Mouse (Mus musculus): ENCODE data around the gene Klrb1b. TPM values are rescaled to one million over a fixed set of nuclear protein-coding genes. Genes with fewer than 3 reads are reported as not detected.
A peak's percentile ranks its signal among the peaks of the same experiment; 100 is the strongest.

The Klrb1b gene
- polyA plus RNA-seq, 1 experiment, result 0.85 TPM

GRCm38 (mm10) chr6:128847401-128847800 is 21.3 kb upstream of the Klrb1b start:
- TF ChIP-seq CTCF (IDR thresholded peaks at IDR 0.05; ENCODE audit: borderline replicate concordance, control insufficient read depth, extremely low read depth, insufficient read depth, low read length, poor library complexity) (no peak), POLR2A (IDR thresholded peaks at IDR 0.05; ENCODE audit: control insufficient read depth, extremely low read depth, insufficient read depth, low read length, poor library complexity) (no peak)
- DNase-seq, result no peak
- WGBS, result 94% methylated on average over 4 of the region's 4 CpGs
- H3K27ac ChIP-seq (ENCODE audit: control insufficient read depth, insufficient read depth, low read length), result no peak overlapping the region
- H3K36me3 ChIP-seq (ENCODE audit: control insufficient read depth, insufficient read depth, low read length), result peaks cover 6% of the 10 kb centered on the region; the same call in 1 of the 2 replicates
- H3K27me3 ChIP-seq (ENCODE audit: control insufficient read depth, insufficient read depth, low read length), result no peaks in the 10 kb centered on the region
- H3K4me3 ChIP-seq (ENCODE audit: control insufficient read depth, insufficient read depth, low read length), result no peak overlapping the region
- H3K4me1 ChIP-seq (replicated peaks; ENCODE audit: control insufficient read depth, insufficient read depth, low read length), result peaks cover 15% of the 10 kb centered on the region

- no peak overlapping the region for H3K27ac ChIP-seq (ENCODE audit: control insufficient read depth, insufficient read depth, low read length)
- peaks cover 6% of the 10 kb centered on the region; the same call in 1 of the 2 replicates for H3K36me3 ChIP-seq (ENCODE audit: control insufficient read depth, insufficient read depth, low read length)
- WGBS, result 64% methylated on average over 9 of the region's 9 CpGs
- H3K27me3 ChIP-seq (ENCODE audit: control insufficient read depth, insufficient read depth, low read length), result no peaks in the 10 kb centered on the region
- H3K4me3 ChIP-seq (ENCODE audit: control insufficient read depth, insufficient read depth, low read length), result no peak overlapping the region
- no peak for DNase-seq
- H3K4me1 ChIP-seq (replicated peaks; ENCODE audit: control insufficient read depth, insufficient read depth, low read length), result peaks cover 9% of the 10 kb centered on the region
- TF ChIP-seq POLR2A (IDR thresholded peaks at IDR 0.05; ENCODE audit: control insufficient read depth, extremely low read depth, insufficient read depth, low read length, poor library complexity) (no peak), CTCF (IDR thresholded peaks at IDR 0.05; ENCODE audit: borderline replicate concordance, control insufficient read depth, extremely low read depth, insufficient read depth, low read length, poor library complexity) (no peak)
These were observed 19.9 kb upstream of the Klrb1b start for GRCm38 (mm10) chr6:128845998-128846542.

- 35% methylated on average over 7 of the region's 7 CpGs for WGBS
- peak; percentile 87 for DNase-seq
- H3K27ac ChIP-seq (ENCODE audit: control insufficient read depth, insufficient read depth, low read length), result peak overlapping the region; percentile 35; the same call in 1 of the 2 replicates
- TF ChIP-seq POLR2A (IDR thresholded peaks at IDR 0.05; ENCODE audit: control insufficient read depth, extremely low read depth, insufficient read depth, low read length, poor library complexity) (no peak), CTCF (IDR thresholded peaks at IDR 0.05; ENCODE audit: borderline replicate concordance, control insufficient read depth, extremely low read depth, insufficient read depth, low read length, poor library complexity) (peak; percentile 99)
- peaks cover 6% of the 10 kb centered on the region; the same call in 1 of the 2 replicates for H3K36me3 ChIP-seq (ENCODE audit: control insufficient read depth, insufficient read depth, low read length)
- no peaks in the 10 kb centered on the region for H3K27me3 ChIP-seq (ENCODE audit: control insufficient read depth, insufficient read depth, low read length)
- H3K4me3 ChIP-seq (ENCODE audit: control insufficient read depth, insufficient read depth, low read length), result no peak overlapping the region
- H3K4me1 ChIP-seq (replicated peaks; ENCODE audit: control insufficient read depth, insufficient read depth, low read length), result peaks cover 9% of the 10 kb centered on the region
These were observed 19.3 kb upstream of the Klrb1b start for GRCm38 (mm10) chr6:128845319-128845979.

- Histone ChIP-seq H3K4me3 (ENCODE audit: control insufficient read depth, insufficient read depth, low read length) (no peak overlapping the region), H3K4me1 (replicated peaks; ENCODE audit: control insufficient read depth, insufficient read depth, low read length) (peaks cover 9% of the 10 kb centered on the region), H3K36me3 (ENCODE audit: control insufficient read depth, insufficient read depth, low read length) (peaks cover 6% of the 10 kb centered on the region; the same call in 1 of the 2 replicates), H3K27ac (ENCODE audit: control insufficient read depth, insufficient read depth, low read length) (no peak overlapping the region), H3K27me3 (ENCODE audit: control insufficient read depth, insufficient read depth, low read length) (no peaks in the 10 kb centered on the region)
- no peak for DNase-seq
- 91% methylated on average over 5 of the region's 5 CpGs for WGBS
- TF ChIP-seq CTCF (IDR thresholded peaks at IDR 0.05; ENCODE audit: borderline replicate concordance, control insufficient read depth, extremely low read depth, insufficient read depth, low read length, poor library complexity), result no peak
- TF ChIP-seq POLR2A (IDR thresholded peaks at IDR 0.05; ENCODE audit: control insufficient read depth, extremely low read depth, insufficient read depth, low read length, poor library complexity), result no peak
These were observed 18.5 kb upstream of the Klrb1b start for GRCm38 (mm10) chr6:128844586-128845080.

- TF ChIP-seq CTCF (IDR thresholded peaks at IDR 0.05; ENCODE audit: borderline replicate concordance, control insufficient read depth, extremely low read depth, insufficient read depth, low read length, poor library complexity) (no peak), POLR2A (IDR thresholded peaks at IDR 0.05; ENCODE audit: control insufficient read depth, extremely low read depth, insufficient read depth, low read length, poor library complexity) (no peak)
- H3K36me3 ChIP-seq (ENCODE audit: control insufficient read depth, insufficient read depth, low read length), result peaks cover 6% of the 10 kb centered on the region; the same call in 1 of the 2 replicates
- H3K27ac ChIP-seq (ENCODE audit: control insufficient read depth, insufficient read depth, low read length), result no peak overlapping the region
- no peaks in the 10 kb centered on the region for H3K27me3 ChIP-seq (ENCODE audit: control insufficient read depth, insufficient read depth, low read length)
- no peak for DNase-seq
- H3K4me3 ChIP-seq (ENCODE audit: control insufficient read depth, insufficient read depth, low read length), result no peak overlapping the region
- H3K4me1 ChIP-seq (replicated peaks; ENCODE audit: control insufficient read depth, insufficient read depth, low read length), result peaks cover 9% of the 10 kb centered on the region
- 25% methylated on average over 8 of the region's 8 CpGs for WGBS
These were observed 18.0 kb upstream of the Klrb1b start for GRCm38 (mm10) chr6:128844131-128844530.

GRCm38 (mm10) chr6:128843479-128843992 is 17.4 kb upstream of the Klrb1b start:
- peaks cover 3% of the 10 kb centered on the region; the same call in 1 of the 2 replicates for H3K36me3 ChIP-seq (ENCODE audit: control insufficient read depth, insufficient read depth, low read length)
- peak overlapping the region; percentile 85 for H3K27ac ChIP-seq (ENCODE audit: control insufficient read depth, insufficient read depth, low read length)
- DNase-seq, result peak; percentile 61
- under 1% methylated on average over 22 of the region's 22 CpGs for WGBS
- H3K4me1 ChIP-seq (replicated peaks; ENCODE audit: control insufficient read depth, insufficient read depth, low read length), result peaks cover 9% of the 10 kb centered on the region
- H3K27me3 ChIP-seq (ENCODE audit: control insufficient read depth, insufficient read depth, low read length), result no peaks in the 10 kb centered on the region
- H3K4me3 ChIP-seq (ENCODE audit: control insufficient read depth, insufficient read depth, low read length), result peak overlapping the region; percentile 77
- TF ChIP-seq POLR2A (IDR thresholded peaks at IDR 0.05; ENCODE audit: control insufficient read depth, extremely low read depth, insufficient read depth, low read length, poor library complexity), result no peak; the same call in 1 of the 2 replicates
- TF ChIP-seq CTCF (IDR thresholded peaks at IDR 0.05; ENCODE audit: borderline replicate concordance, control insufficient read depth, extremely low read depth, insufficient read depth, low read length, poor library complexity), result peak; percentile 29; the same call in 1 of the 2 replicates

Measured in thymus, adult 2 months (tissue).